Mouse (Mus musculus) left cerebral cortex, postnatal 10 days (tissue): ENCODE results near the gene D630045J12Rik. TPM values are rescaled to one million over a fixed set of nuclear protein-coding genes. Genes with fewer than 3 reads are reported as not detected.

ENCODE experiments used
- DNase-seq, 2 experiments: peaks; one replicate each; pipeline ENCODE4 v3.0.0; 2021 to 2022; ENCODE audit warnings: low spot score in 2 of 2, mixed read lengths in 1 of 2; ENCODE audit errors: extremely low spot score in 1 of 2
- intact Hi-C: fragments of 180-260 bp; cut with DNase I; formaldehyde crosslinking; loops from one replicate; pipeline ENCODE4 v1.15.1; 2025
- total RNA-seq, 2 experiments: library from RNA; stranded (reverse); gene quantifications; 2 replicates each; pipeline ENCODE4 v1.2.3; 2021

The D630045J12Rik gene
- total RNA-seq, 2 experiments from 2014 or later = 36.6 to 37.1 TPM

DNA sequence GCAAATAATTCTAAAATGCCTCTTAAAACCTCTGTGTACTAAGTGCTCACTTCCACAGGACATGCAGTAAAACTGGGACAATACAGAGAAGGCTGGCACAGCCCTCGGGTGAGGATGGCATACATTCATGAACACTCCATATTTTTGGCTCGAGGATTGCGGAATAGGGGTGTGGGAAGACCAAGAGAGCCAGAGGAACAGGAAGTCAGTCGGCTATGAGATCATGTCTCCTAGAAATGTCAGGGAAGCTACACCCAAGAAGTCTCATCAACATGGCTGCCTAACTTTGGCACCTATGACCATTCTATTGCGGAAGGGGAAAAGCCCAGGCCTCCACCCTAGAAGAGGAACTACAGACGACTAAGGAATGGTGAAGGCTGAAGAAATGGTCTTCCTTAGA, 135.5 kb downstream of the D630045J12Rik start:
- no peak for DNase-seq
- intact Hi-C loops = no loop called here

- intact Hi-C loops = no loop called here
- DNase-seq = no peak
Measured at GRCm38 (mm10) chr6:38116107-38116770, 137.6 kb downstream of the D630045J12Rik start.

DNA sequence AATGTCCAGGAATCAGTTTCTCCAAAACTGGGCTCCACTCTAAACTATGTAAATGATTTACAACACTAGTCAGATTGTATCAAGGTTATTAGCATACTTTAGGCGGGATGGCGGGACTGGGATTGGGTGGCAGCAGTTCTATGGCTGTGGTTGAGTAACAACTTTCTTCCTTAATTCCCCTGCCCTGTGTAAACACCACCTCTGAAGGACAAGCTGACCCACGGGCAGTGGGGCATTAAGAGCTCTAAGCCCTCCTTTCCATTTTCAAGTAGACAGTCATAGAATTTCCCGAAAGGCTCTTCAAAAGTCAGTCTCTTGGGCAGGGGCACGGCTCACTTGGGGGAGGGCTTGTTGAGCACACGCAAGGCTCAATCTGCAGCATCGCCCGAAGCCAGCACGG, 142.9 kb downstream of the D630045J12Rik start:
- intact Hi-C loops = no loop called here
- DNase-seq = no peak

- DNase-seq = no peak
- intact Hi-C loops = no loop called here
Measured at GRCm38 (mm10) chr6:38109871-38110270, 143.9 kb downstream of the D630045J12Rik start.

DNA sequence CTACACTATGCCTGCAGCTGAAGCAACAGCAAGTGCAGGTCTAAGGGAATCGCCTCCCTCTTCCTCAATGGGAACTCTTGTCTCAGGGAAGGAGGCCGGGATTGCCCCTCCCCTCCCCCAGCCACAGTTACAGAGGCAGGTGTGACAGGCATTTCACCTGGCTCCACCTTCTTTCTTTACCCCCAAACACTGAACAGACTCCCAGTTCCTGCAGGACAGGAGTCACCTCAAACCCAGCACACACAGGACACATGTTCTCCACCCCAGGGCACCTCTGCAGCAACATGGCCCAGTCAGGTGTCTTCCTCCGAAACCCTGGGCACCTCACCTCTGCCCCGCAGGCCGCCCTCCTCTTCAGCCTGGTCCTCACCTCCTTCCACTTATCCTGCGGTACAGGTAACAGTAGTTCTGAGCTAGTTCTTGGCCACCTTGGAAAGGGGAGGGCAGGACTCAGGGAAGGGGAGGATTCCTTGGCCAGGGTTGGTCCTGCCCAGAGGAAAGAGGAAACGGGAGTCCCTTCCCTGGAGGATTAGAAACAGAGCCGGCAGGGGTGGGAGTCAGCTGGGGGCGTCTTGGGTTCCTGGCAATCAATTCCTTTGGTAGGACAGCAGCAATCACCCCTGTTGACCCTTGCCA, 144.5 kb downstream of the D630045J12Rik start, which contains the start of gene Tmem213:
TSS of gene Tmem213 (plus strand) at position 96 of the 636 bp plus-strand sequence.
- intact Hi-C loops = no loop called here
- no peak for DNase-seq

DNA sequence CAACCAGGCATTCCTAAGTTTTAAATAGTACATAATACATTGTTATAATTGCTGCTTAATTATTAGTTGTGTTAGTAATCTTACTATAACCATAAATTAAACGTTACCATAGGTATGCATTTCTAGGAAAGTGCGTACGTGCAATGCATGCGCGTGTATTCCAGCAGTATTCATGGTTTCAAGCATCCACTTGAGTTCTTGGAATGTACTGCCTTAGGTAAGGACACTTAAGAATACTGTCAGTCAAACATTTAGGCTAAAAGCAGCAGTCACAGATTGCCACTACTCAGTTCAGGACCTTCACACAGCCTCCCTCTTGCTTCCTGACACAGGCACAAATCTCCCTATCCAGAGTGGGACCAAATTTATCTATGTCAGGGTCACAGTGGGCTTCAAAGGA, 145.4 kb downstream of the D630045J12Rik start:
- DNase-seq = no peak
- intact Hi-C loops = no loop called here

GRCm38 (mm10) chr6:38105924-38106323, 147.9 kb downstream of the D630045J12Rik start:
- no peak for DNase-seq
- intact Hi-C loops = no loop called here

DNA sequence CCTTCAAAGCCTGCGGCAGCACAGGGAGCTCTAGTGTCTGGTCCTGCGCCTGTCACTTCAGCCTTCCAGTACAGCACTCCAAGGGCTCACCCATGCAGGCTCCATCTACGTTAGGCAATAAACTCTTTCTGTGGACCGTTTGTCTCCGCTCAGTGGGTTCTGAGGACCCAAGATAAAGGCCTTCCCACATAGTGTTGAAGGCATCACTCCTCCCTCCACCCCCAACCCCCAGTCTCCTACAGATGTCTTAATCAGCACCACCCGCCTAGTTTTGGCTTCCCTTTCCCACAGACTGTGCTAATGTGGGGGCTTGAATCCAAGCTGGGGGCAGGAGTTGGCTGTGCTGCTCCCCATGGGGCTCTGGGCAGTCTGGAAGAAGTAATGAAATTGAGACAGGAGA, 150.0 kb downstream of the D630045J12Rik start:
- intact Hi-C loops = no loop called here
- DNase-seq = no peak

DNA sequence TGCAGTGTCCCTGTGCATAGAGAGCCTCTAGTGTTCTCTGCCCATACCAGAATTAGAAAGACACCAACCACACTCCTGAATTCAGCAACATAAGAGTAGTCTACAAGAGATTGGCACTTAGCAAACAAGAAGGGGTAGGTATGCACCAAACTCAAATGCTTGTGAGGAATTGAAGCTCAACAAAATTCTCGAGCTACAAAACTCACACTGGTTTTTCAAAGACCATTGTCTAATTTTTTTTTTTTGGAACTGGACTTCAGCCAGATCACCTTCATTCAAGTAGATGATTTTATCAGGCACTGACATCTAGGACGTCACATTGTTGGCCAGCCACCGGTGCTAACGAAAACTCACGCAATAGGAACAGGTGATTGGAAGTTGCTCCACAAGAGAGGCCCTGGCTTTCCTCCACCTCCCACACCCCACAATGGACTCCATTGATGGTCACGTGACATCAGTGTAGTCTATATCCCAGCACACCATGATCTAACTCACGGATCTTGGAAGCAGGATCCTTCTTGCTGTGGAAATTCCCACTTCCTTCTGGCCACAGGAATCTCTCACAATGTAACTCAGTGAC, 151.5 kb downstream of the D630045J12Rik start:
- DNase-seq = no peak
- intact Hi-C loops = no loop called here

- no peak for DNase-seq
- intact Hi-C loops = no loop called here
Measured at GRCm38 (mm10) chr6:38096961-38097370, 156.8 kb downstream of the D630045J12Rik start.

DNA sequence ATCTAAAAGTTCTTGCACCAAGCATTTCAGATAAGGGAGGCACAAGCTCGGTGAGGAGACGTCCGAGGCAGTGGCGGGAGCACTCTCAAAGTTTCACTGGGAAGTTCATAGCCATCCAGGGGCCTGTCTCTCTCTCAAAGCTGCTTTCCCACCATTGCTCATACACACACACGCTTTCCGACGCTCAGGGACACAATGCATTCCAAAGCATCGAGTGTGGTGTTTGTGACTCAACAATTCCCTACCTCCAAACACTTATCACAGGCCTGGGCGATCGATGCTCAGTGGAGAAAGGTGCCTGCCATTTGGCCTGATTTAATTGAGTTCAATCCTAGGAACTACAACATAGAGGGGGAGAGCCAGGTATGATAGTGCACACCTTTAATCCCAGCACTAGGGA, 159.1 kb downstream of the D630045J12Rik start:
- intact Hi-C loops = no loop called here
- DNase-seq = no peak

DNA sequence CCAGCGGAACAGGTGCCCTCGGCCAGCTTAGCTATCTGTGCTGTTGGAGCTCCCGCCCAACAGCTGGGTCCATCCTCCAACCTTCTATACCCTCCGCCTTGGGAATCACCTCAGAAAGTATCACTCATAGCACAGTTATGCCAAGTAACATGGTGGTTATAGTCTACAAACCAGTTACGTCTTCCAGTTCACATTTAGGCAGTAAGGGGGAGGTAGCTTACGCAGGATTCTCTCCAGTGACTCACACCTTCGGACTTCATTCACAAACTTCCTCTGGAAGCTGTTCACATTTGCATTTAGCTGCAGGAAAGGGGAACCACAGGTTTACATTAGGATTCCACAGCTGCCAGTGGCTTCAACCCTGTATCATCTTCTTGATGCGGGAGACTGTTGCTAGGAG, 161.3 kb downstream of the D630045J12Rik start:
- intact Hi-C loops = no loop called here
- no peak for DNase-seq

- intact Hi-C loops = no loop called here
- DNase-seq = no peak
Measured at GRCm38 (mm10) chr6:38087242-38088026, 166.4 kb downstream of the D630045J12Rik start.

DNA sequence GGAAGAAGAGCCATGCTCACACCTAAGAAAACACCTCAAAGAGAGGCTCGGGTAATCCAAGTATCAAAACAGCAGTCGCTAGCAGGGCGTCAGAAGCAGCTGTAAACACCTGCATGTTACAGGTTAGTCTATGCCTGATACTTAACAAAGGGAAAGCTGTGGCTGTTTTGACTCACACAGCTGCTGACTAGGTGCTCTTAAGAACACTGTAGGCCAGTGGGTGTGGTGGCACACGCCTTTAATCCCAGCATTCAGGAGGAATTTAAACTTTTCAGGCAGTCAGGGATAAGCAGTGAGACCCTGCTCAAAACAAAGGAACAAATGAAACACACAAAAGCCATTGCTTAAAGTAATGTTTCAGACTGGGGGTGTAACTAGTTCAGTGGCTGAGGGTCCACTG, 170.6 kb downstream of the D630045J12Rik start:
- intact Hi-C loops = no loop called here
- no peak for DNase-seq

DNA sequence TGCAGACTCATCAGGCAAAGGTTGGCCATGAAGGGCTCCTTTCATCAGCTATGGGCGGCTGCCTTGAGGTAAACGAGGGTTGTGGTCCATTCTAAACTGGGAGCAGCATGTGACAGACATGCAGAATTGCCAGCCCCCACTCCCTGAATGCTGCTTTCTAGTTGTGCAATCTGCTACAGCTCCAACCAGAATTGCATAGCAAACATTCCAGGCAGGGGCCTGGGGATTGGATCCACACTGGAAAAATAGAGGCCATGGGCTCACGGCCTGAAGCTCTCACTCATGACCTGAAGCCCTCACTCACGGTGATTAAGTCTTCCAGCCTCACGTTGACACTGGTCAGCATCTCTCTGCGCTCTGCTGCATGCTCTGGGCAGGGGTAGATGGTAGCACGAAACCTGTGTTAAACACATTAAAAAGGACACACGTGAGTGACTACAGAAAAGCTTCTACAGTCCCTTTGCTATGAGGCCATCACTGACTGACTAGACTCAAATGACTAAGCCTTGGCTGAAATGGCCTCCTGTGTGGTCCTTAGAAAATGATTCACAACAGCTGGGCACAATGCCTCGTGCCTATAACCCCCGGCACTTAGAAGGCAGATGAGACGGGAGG, 172.0 kb downstream of the D630045J12Rik start:
- no peak for DNase-seq
- intact Hi-C loops = no loop called here

GRCm38 (mm10) chr6:38080364-38080763, 173.4 kb downstream of the D630045J12Rik start:
- intact Hi-C loops = no loop called here
- DNase-seq = no peak

- no peak for DNase-seq
- intact Hi-C loops = no loop called here
Measured at GRCm38 (mm10) chr6:38073592-38073991, 180.2 kb downstream of the D630045J12Rik start.
